Mouse (Mus musculus) cortical plate, adult 2 months (tissue): ENCODE results near the gene Hrk. TPM values are rescaled to one million over a fixed set of nuclear protein-coding genes. Genes with fewer than 3 reads are reported as not detected.

Experiments used
- H3K27ac ChIP-seq: fragments of 200-500 bp; 2 replicates; pipeline ENCODE4 v1.5.1; 2012; ENCODE audit warnings: low read length, control low read depth, inconsistent platforms; ENCODE audit not compliant: insufficient read depth
- H3K4me1 ChIP-seq: fragments of 200-500 bp; 2 replicates; pipeline ENCODE4 v1.6.1; 2011; ENCODE audit warnings: low read length; ENCODE audit not compliant: control insufficient read depth, insufficient read depth
- H3K4me3 ChIP-seq: fragments of 200-500 bp; 2 replicates; pipeline ENCODE4 v1.5.1; 2011; ENCODE audit warnings: mild to moderate bottlenecking, low read length, control low read depth; ENCODE audit not compliant: insufficient read depth
- CTCF ChIP-seq: fragments of 200-500 bp; IDR thresholded peaks from 2 replicates; pipeline ENCODE4 v1.5.1; 2011; ENCODE audit warnings: mild to moderate bottlenecking, control low read depth, low read length; ENCODE audit not compliant: insufficient read depth; ENCODE audit errors: extremely low read depth
- POLR2A ChIP-seq: fragments of 200-500 bp; IDR thresholded peaks from 2 replicates; pipeline ENCODE4 v1.6.1; 2011; ENCODE audit warnings: mild to moderate bottlenecking, low read length, control low read depth; ENCODE audit not compliant: insufficient read depth; ENCODE audit errors: extremely low read depth
- polyA plus RNA-seq: library from polyadenylated mRNA; depleted of rRNA; stranded (reverse); fragments of >200 nt; gene quantifications from 2 replicates; pipeline ENCODE4 v1.2.3, GENCODE M21; 2012

Gene Hrk
- polyA plus RNA-seq, 1 experiment, result 15.5 TPM

GRCm38 (mm10) chr5:118172078-118172723 is 7.8 kb downstream of the Hrk start:
- TF ChIP-seq POLR2A (no peak), CTCF (no peak)
- Histone ChIP-seq H3K27ac (no peak overlapping the region), H3K4me3 (peak overlapping the region; percentile 39), H3K4me1 (peaks cover 1% of the 10 kb centered on the region; the same call in 1 of the 2 replicates)

- no peak overlapping the region for H3K27ac ChIP-seq
- peaks cover 1% of the 10 kb centered on the region; the same call in 1 of the 2 replicates for H3K4me1 ChIP-seq
- TF ChIP-seq CTCF (no peak), POLR2A (no peak)
- no peak overlapping the region for H3K4me3 ChIP-seq
Observed at GRCm38 (mm10) chr5:118174310-118175009, 10.0 kb downstream of the Hrk start.

GRCm38 (mm10) chr5:118175137-118175536 is 10.7 kb downstream of the Hrk start:
- TF ChIP-seq POLR2A, result no peak
- TF ChIP-seq CTCF, result no peak
- H3K4me3 ChIP-seq, result no peak overlapping the region
- peaks cover 1% of the 10 kb centered on the region; the same call in 1 of the 2 replicates for H3K4me1 ChIP-seq
- no peak overlapping the region for H3K27ac ChIP-seq

GRCm38 (mm10) chr5:118177640-118178039 is 13.2 kb downstream of the Hrk start:
- Histone ChIP-seq H3K4me1 (peaks cover 1% of the 10 kb centered on the region; the same call in 1 of the 2 replicates), H3K4me3 (no peak overlapping the region), H3K27ac (no peak overlapping the region)
- TF ChIP-seq POLR2A, result no peak
- TF ChIP-seq CTCF, result no peak

- TF ChIP-seq POLR2A (no peak), CTCF (no peak)
- H3K27ac ChIP-seq, result no peak overlapping the region
Observed at GRCm38 (mm10) chr5:118186903-118187633, 22.6 kb downstream of the Hrk start.

GRCm38 (mm10) chr5:118188356-118188755 is 23.9 kb downstream of the Hrk start:
- Histone ChIP-seq H3K27ac (no peak overlapping the region), H3K4me3 (no peak overlapping the region), H3K4me1 (peaks cover 1% of the 10 kb centered on the region; the same call in 1 of the 2 replicates)
- no peak for TF ChIP-seq POLR2A
- no peak for TF ChIP-seq CTCF

More at GRCm38 (mm10) chr5:118186903-118187633, 22.6 kb downstream of the Hrk start:
- Histone ChIP-seq H3K4me1 (peaks cover 1% of the 10 kb centered on the region; the same call in 1 of the 2 replicates), H3K4me3 (no peak overlapping the region)

GRCm38 (mm10) chr5:118190491-118190890 is 26.0 kb downstream of the Hrk start:
- no peak overlapping the region for H3K4me3 ChIP-seq
- TF ChIP-seq CTCF, result no peak
- no peak for TF ChIP-seq POLR2A
- H3K4me1 ChIP-seq, result peaks cover 1% of the 10 kb centered on the region; the same call in 1 of the 2 replicates
- H3K27ac ChIP-seq, result no peak overlapping the region

GRCm38 (mm10) chr5:118192221-118192620 is 27.8 kb downstream of the Hrk start:
- TF ChIP-seq CTCF (no peak), POLR2A (no peak)
- H3K4me3 ChIP-seq, result no peak overlapping the region

GRCm38 (mm10) chr5:118197421-118197820 is 33.0 kb downstream of the Hrk start:
- Histone ChIP-seq H3K4me3 (no peak overlapping the region), H3K27ac (no peak overlapping the region), H3K4me1 (no peaks in the 10 kb centered on the region)
- TF ChIP-seq CTCF (no peak), POLR2A (no peak)

More at GRCm38 (mm10) chr5:118192221-118192620, 27.8 kb downstream of the Hrk start:
- H3K27ac ChIP-seq, result no peak overlapping the region
- H3K4me1 ChIP-seq, result peaks cover 1% of the 10 kb centered on the region; the same call in 1 of the 2 replicates
